Mouse (Mus musculus) small intestine, adult 2 months (tissue): ENCODE data around the gene Deup1. TPM values are rescaled to one million over a fixed set of nuclear protein-coding genes. Genes with fewer than 3 reads are reported as not detected.

Experiments used
- H3K27ac ChIP-seq: fragments of 200-500 bp; 2 replicates; pipeline ENCODE4 v1.5.1; 2012; ENCODE audit warnings: low read depth, low read length, control low read depth, inconsistent platforms; ENCODE audit not compliant: insufficient read depth
- H3K27me3 ChIP-seq: fragments of 200-500 bp; 2 replicates; pipeline ENCODE4 v1.6.1; 2012; ENCODE audit warnings: mild to moderate bottlenecking, moderate library complexity, low read length, inconsistent platforms; ENCODE audit not compliant: control insufficient read depth, insufficient read depth
- H3K36me3 ChIP-seq: fragments of 200-500 bp; 2 replicates; pipeline ENCODE4 v1.6.1; 2012; ENCODE audit warnings: mild to moderate bottlenecking, low read length, control low read depth, inconsistent platforms; ENCODE audit not compliant: control insufficient read depth, insufficient read depth
- H3K4me1 ChIP-seq: fragments of 200-500 bp; 2 replicates; pipeline ENCODE4 v1.6.1; 2012; ENCODE audit warnings: low read length, inconsistent platforms, mixed read lengths; ENCODE audit not compliant: control insufficient read depth, insufficient read depth, insufficient read length
- H3K4me3 ChIP-seq: fragments of 200-500 bp; 2 replicates; pipeline ENCODE4 v1.5.1; 2012; ENCODE audit warnings: low read depth, mild to moderate bottlenecking, control low read depth, inconsistent platforms, low read length, moderate library complexity
- CTCF ChIP-seq: fragments of 200-500 bp; IDR thresholded peaks from 2 replicates; pipeline ENCODE4 v1.5.1; 2012; ENCODE audit warnings: low read depth, mild to moderate bottlenecking, control low read depth, inconsistent platforms, low read length, moderate library complexity, mixed read lengths; ENCODE audit not compliant: insufficient replicate concordance, insufficient read length; ENCODE audit errors: extremely low read depth
- POLR2A ChIP-seq: fragments of 200-500 bp; IDR thresholded peaks from 2 replicates; pipeline ENCODE4 v1.6.1; 2012; ENCODE audit warnings: low read depth, mild to moderate bottlenecking, control low read depth, inconsistent platforms, low read length, moderate library complexity
- WGBS: fragments of 180-500 bp; shearing (Covaris S2); methylation state at CpG from one replicate; pipeline ENCODE4 v1.1.7; 2018; 5-methylcytosine and 5-hydroxymethylcytosine counted together
- polyA plus RNA-seq: library from polyadenylated mRNA; depleted of rRNA; stranded (reverse); fragments of >200 nt; gene quantifications from 2 replicates; pipeline ENCODE4 v1.2.3, GENCODE M21; 2012; rRNA removed

Deup1 gene
- polyA plus RNA-seq, 1 experiment, result not detected

DNA sequence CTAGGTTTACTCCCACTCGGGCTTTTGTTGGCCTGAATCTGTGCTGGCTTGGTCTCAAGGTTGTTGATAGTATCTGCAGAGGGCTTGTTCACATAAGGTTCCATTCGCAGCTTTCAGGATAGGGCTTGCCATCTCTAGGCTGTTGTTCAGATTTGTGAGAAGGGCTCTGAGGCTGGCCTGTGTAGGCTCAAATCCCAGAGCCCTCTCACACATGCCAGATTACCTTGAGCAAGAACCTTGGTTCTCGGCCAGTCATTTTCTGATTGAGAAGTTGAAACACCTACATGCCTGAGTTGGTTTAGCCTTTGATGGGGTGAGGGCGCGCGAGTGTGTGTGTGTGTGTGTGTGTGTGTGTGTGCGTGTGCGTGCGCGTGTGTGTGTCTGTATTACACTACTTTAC lies 105.4 kb downstream of the Deup1 start:
- TF ChIP-seq POLR2A, result no peak
- TF ChIP-seq CTCF, result no peak
- WGBS, result 86% methylated on average over 10 of the region's 10 CpGs
- no peak overlapping the region for H3K27ac ChIP-seq

DNA sequence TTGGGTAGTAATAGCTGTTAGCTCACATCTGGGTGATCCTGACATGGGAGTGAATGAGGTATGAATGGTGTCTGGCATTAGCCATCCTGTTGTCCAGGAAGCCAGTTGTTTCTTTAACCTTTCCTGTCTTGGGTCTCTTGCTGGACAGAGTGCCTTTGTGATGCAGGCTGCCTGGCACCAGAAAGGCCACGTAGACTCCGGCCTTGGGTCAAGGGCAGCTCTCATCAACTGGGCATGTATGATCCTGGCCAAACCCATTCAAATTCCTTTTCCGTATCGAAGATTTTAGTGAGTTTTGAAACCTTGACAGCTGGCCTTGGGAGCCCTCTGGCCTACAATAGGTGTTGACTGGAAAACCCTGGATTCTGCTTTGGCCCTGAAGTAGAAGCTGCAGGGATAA lies 109.8 kb downstream of the Deup1 start:
- Histone ChIP-seq H3K36me3 (no peaks in the 10 kb centered on the region), H3K27ac (no peak overlapping the region), H3K4me3 (no peak overlapping the region), H3K4me1 (peaks cover 7% of the 10 kb centered on the region), H3K27me3 (no peaks in the 10 kb centered on the region)
- 87% methylated on average over 4 of the region's 4 CpGs for WGBS
- no peak for TF ChIP-seq CTCF
- no peak for TF ChIP-seq POLR2A

More for the DNA sequence above, 105.4 kb downstream of the Deup1 start:
- Histone ChIP-seq H3K4me3 (no peak overlapping the region), H3K4me1 (peaks cover 6% of the 10 kb centered on the region), H3K36me3 (0 out of 2 replicates have a peak, but pooled peaks cover 3% of the 10 kb centered on the region), H3K27me3 (no peaks in the 10 kb centered on the region)

DNA sequence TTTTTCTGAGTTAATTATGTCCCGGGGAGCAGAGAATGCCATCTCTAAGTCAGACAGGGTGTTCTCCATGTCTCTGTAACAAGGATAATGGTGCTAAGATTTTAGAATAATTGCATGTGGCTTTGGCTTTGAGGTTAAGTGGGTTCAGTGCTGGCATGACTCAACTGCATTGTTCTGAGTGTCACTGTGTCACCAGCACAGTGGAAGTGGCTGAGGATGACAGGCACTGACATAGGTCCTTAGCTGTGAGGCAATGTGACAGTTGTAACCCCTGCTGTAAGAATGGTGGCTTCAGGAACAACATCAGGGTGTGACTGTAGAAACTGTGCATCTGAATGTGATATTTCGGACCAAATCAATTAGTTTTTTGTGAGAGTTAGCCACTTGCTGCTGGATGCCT lies 111.7 kb downstream of the Deup1 start:
- 86% methylated on average over 2 of the region's 2 CpGs for WGBS
- H3K4me1 ChIP-seq, result peaks cover 10% of the 10 kb centered on the region
- TF ChIP-seq CTCF, result no peak
- TF ChIP-seq POLR2A, result no peak
- H3K4me3 ChIP-seq, result no peak overlapping the region
- no peak overlapping the region for H3K27ac ChIP-seq
- H3K27me3 ChIP-seq, result no peaks in the 10 kb centered on the region
- no peaks in the 10 kb centered on the region for H3K36me3 ChIP-seq

DNA sequence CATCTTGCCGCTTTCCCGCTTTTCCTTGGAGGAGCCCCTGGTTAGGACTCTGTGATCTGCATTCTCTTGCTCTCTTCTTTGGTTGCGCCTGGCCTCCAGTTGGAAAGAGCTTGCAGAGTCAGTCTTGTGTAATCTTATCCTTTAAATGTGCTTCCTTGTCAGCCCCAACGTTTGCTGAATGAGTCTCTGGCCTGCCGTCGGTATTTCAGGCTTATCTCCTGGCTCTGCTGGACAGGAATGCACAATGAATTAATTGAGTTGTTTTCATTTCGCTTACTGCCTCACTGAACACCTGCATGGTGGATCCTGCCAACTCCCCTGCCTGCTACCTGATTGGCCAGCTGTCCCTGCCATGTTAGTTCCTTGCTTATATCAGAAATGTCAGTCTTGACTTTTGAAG lies 114.8 kb downstream of the Deup1 start:
- Histone ChIP-seq H3K27ac (0 out of 2 replicates have a peak overlapping the region, but pooled peaks have one; percentile 13), H3K36me3 (no peaks in the 10 kb centered on the region), H3K27me3 (no peaks in the 10 kb centered on the region), H3K4me3 (no peak overlapping the region), H3K4me1 (peaks cover 13% of the 10 kb centered on the region)
- WGBS, result 25% methylated on average over 7 of the region's 7 CpGs
- no peak for TF ChIP-seq CTCF
- TF ChIP-seq POLR2A, result no peak

DNA sequence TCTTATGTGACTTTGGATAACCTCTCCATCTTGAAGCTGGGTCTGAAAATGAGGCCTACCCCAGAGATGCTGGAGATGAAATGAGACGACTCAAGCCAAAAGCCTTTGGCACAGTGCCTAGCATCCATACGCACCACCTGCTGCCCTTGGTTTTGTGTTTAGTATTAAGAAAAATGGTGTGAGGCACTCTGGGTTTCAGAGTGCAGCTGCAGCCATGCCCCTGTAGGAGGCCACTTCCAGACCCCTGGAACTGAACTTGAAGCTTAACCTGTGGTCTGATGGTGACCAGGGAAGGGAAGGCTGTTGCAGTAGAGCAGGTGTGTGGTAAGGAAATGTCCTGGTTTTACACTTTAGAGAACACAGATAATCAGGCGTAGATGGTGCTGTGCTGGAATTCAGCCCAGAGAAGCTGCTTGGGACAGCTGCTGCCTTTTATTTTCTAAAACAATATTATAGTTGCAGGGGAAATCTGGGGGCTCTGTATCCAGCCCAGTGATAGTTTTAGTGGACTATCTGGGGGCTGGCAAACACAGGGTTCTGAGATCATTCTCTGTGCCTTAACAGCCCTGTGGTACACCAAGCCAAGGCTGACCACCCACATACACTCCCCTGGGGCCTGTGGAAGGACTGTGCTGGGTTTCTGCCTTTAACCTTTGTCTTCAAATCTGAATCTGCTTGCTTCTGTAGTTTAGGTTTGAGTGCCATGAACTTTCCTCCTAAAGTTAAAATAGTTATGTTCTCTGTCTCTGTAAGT lies 117.0 kb downstream of the Deup1 start:
- Histone ChIP-seq H3K36me3 (no peaks in the 10 kb centered on the region), H3K27ac (no peak overlapping the region), H3K4me3 (no peak overlapping the region), H3K4me1 (peaks cover 31% of the 10 kb centered on the region), H3K27me3 (no peaks in the 10 kb centered on the region)
- TF ChIP-seq POLR2A (no peak), CTCF (no peak)
- 26% methylated on average over 3 of the region's 3 CpGs for WGBS

Other genes starting within 250 kb of the Deup1 start
- gene Smco4, start 134.5 kb downstream of the Deup1 start, polyA plus RNA-seq, result 6.8 and 15.2 TPM in 2 replicates
- 0.50 and 1.4 TPM in 2 replicates for gene Slc36a4, start 81.8 kb upstream of the Deup1 start, polyA plus RNA-seq
- not detected in 2 replicates for gene Mtnr1b, start 246.6 kb upstream of the Deup1 start, polyA plus RNA-seq